Mouse (Mus musculus) hindbrain, embryonic 11.5 days (tissue): ENCODE data around the gene Gabpb1. TPM values are rescaled to one million over a fixed set of nuclear protein-coding genes. Genes with fewer than 3 reads are reported as not detected.

Experiments
- ATAC-seq: fragments of 200-750 bp; cut with Nextera tagmentation; 2 replicates; pipeline ENCODE4 v1.8.0; 2017; ENCODE audit warnings: mild to moderate bottlenecking, moderate TSS enrichment, moderate library complexity; ENCODE audit not compliant: low FRiP score
- DNase-seq: peaks from one replicate; pipeline ENCODE4 v3.0.0-alpha.2; 2015; ENCODE audit warnings: low spot score
- H3K27ac ChIP-seq: fragments of 300-500 bp; sonication (generic); 2 replicates; pipeline ENCODE4 v1.5.1; 2014; ENCODE audit warnings: mild to moderate bottlenecking, low read depth, low read length
- H3K27me3 ChIP-seq: fragments of 300-500 bp; sonication (generic); 2 replicates; pipeline ENCODE4 v1.6.1; 2014; ENCODE audit warnings: mild to moderate bottlenecking, low read length, moderate library complexity, mixed read lengths; ENCODE audit not compliant: control insufficient read depth, insufficient read depth
- H3K36me3 ChIP-seq: fragments of 300-500 bp; sonication (generic); 2 replicates; pipeline ENCODE4 v1.6.1; 2014; ENCODE audit warnings: mild to moderate bottlenecking, low read length, moderate library complexity, mixed read lengths; ENCODE audit not compliant: control insufficient read depth, insufficient read depth
- H3K4me1 ChIP-seq: fragments of 300-500 bp; sonication (generic); replicated peaks from 2 replicates; pipeline ENCODE4 v1.6.1; 2014; ENCODE audit warnings: low read length, mixed read lengths; ENCODE audit not compliant: control insufficient read depth, insufficient read depth
- H3K4me2 ChIP-seq: fragments of 300-500 bp; sonication (generic); replicated peaks from 2 replicates; pipeline ENCODE4 v1.6.1; 2014; ENCODE audit warnings: mild to moderate bottlenecking, low read depth, low read length
- H3K4me3 ChIP-seq: fragments of 300-500 bp; sonication (generic); 2 replicates; pipeline ENCODE4 v1.5.1; 2014; ENCODE audit warnings: low read depth, low read length
- H3K9ac ChIP-seq: fragments of 300-500 bp; sonication (generic); 2 replicates; pipeline ENCODE4 v1.6.1; 2014; ENCODE audit warnings: low read depth, low read length
- H3K9me3 ChIP-seq: fragments of 300-500 bp; sonication (generic); 2 replicates; pipeline ENCODE4 v1.6.1; 2016; ENCODE audit warnings: low read length; ENCODE audit not compliant: control insufficient read depth
- WGBS: fragments of 180-500 bp; shearing (Covaris S2); extraction: QIAGEN DNeasy Blood & Tissue Kit; methylation state at CpG from one replicate; pipeline ENCODE4 v1.1.7; 2014; 5-methylcytosine and 5-hydroxymethylcytosine counted together
- polyA plus RNA-seq: library from polyadenylated mRNA; unstranded; fragments of >200 nt; fragmentation: Nextera tagmentation; extraction: Ambion mirVana; gene quantifications from 2 replicates; pipeline ENCODE4 v1.2.1, GENCODE M21; 2014

Gabpb1 gene
- polyA plus RNA-seq, 1 experiment from 2014 or later = 79.4 TPM

GRCm38 (mm10) chr2:126652929-126653328, 23.2 kb downstream of the Gabpb1 start:
- H3K27me3 ChIP-seq = no peaks in the 10 kb centered on the region
- no peak overlapping the region for H3K27ac ChIP-seq
- H3K4me1 ChIP-seq = no peaks in the 10 kb centered on the region
- ATAC-seq (no peak), DNase-seq (no peak)
- H3K9me3 ChIP-seq = no peaks in the 10 kb centered on the region
- peaks cover 2% of the 10 kb centered on the region; the same call in 1 of the 2 replicates for H3K36me3 ChIP-seq
- no peak overlapping the region for H3K4me3 ChIP-seq
- no peak overlapping the region for H3K9ac ChIP-seq
- H3K4me2 ChIP-seq = no peak overlapping the region
- 84% methylated on average over 4 of the region's 4 CpGs for WGBS

GRCm38 (mm10) chr2:126647762-126648161, 28.4 kb downstream of the Gabpb1 start:
- no peak overlapping the region for H3K4me3 ChIP-seq
- peaks cover 5% of the 10 kb centered on the region; the same call in 1 of the 2 replicates for H3K36me3 ChIP-seq
- H3K27ac ChIP-seq = no peak overlapping the region
- 96% methylated on average over 3 of the region's 3 CpGs for WGBS
- no peaks in the 10 kb centered on the region for H3K27me3 ChIP-seq
- H3K4me2 ChIP-seq = no peak overlapping the region
- ATAC-seq = no peak
- H3K9ac ChIP-seq = no peak overlapping the region
- no peaks in the 10 kb centered on the region for H3K4me1 ChIP-seq
- H3K9me3 ChIP-seq = no peaks in the 10 kb centered on the region
- DNase-seq = no peak

GRCm38 (mm10) chr2:126646461-126646860, 29.7 kb downstream of the Gabpb1 start:
- ATAC-seq = no peak

GRCm38 (mm10) chr2:126644768-126645167, 31.4 kb downstream of the Gabpb1 start:
- H3K4me1 ChIP-seq = no peaks in the 10 kb centered on the region
- H3K27ac ChIP-seq = no peak overlapping the region
- H3K36me3 ChIP-seq = peaks cover 18% of the 10 kb centered on the region; the same call in 1 of the 2 replicates
- no peak overlapping the region for H3K9ac ChIP-seq
- no peak overlapping the region for H3K4me3 ChIP-seq
- H3K4me2 ChIP-seq = no peak overlapping the region
- DNase-seq (no peak), ATAC-seq (no peak)
- H3K9me3 ChIP-seq = no peaks in the 10 kb centered on the region
- H3K27me3 ChIP-seq = no peaks in the 10 kb centered on the region
- 97% methylated on average over 1 of the region's 1 CpGs for WGBS

More at GRCm38 (mm10) chr2:126646461-126646860, 29.7 kb downstream of the Gabpb1 start:
- Histone ChIP-seq H3K27ac (no peak overlapping the region), H3K4me2 (no peak overlapping the region), H3K4me3 (no peak overlapping the region), H3K4me1 (no peaks in the 10 kb centered on the region), H3K9me3 (no peaks in the 10 kb centered on the region), H3K9ac (no peak overlapping the region), H3K27me3 (no peaks in the 10 kb centered on the region), H3K36me3 (peaks cover 5% of the 10 kb centered on the region; the same call in 1 of the 2 replicates)
- DNase-seq = no peak
- WGBS = 94% methylated on average over 5 of the region's 5 CpGs

GRCm38 (mm10) chr2:126640298-126640697, 35.8 kb downstream of the Gabpb1 start:
- Histone ChIP-seq H3K4me1 (no peaks in the 10 kb centered on the region), H3K9me3 (no peaks in the 10 kb centered on the region), H3K4me2 (no peak overlapping the region), H3K4me3 (no peak overlapping the region), H3K9ac (no peak overlapping the region), H3K27me3 (no peaks in the 10 kb centered on the region), H3K27ac (no peak overlapping the region), H3K36me3 (peaks cover 16% of the 10 kb centered on the region; the same call in 1 of the 2 replicates)
- DNase-seq (no peak), ATAC-seq (no peak)
- 91% methylated on average over 2 of the region's 2 CpGs for WGBS

- Histone ChIP-seq H3K36me3 (peaks cover 11% of the 10 kb centered on the region; the same call in 1 of the 2 replicates), H3K4me1 (no peaks in the 10 kb centered on the region), H3K9ac (no peak overlapping the region), H3K9me3 (no peaks in the 10 kb centered on the region), H3K27ac (no peak overlapping the region), H3K27me3 (no peaks in the 10 kb centered on the region), H3K4me3 (no peak overlapping the region), H3K4me2 (no peak overlapping the region)
- DNase-seq (no peak), ATAC-seq (no peak)
- WGBS = 88% methylated on average over 12 of the region's 12 CpGs
These were observed 40.0 kb downstream of the Gabpb1 start for GRCm38 (mm10) chr2:126635939-126636823.

DNA sequence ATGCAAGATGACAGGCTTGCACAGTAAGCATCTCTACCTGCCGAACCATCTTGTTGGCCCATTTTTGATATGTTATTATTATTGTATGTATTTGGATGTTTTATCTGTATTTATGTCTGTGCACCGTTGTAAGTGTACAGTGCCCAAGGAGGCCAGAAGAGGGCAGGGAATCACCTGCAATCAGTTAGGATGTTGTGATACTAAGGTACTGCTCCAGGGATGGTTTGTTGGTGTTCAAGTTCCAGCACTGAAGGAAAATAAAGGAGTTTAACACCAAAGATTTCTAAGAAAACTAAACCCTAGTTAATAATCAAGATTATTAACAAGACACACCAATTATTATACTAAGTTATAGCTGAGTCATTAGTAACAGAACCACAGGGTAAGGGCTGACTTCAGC, 43.0 kb downstream of the Gabpb1 start:
- 91% methylated on average over 2 of the region's 2 CpGs for WGBS
- no peak overlapping the region for H3K9ac ChIP-seq
- no peak overlapping the region for H3K27ac ChIP-seq
- H3K9me3 ChIP-seq = no peaks in the 10 kb centered on the region
- H3K27me3 ChIP-seq = no peaks in the 10 kb centered on the region
- H3K4me1 ChIP-seq = no peaks in the 10 kb centered on the region; the same call in 1 of the 2 replicates
- no peak overlapping the region for H3K4me3 ChIP-seq
- H3K36me3 ChIP-seq = 0 out of 2 replicates have a peak, but pooled peaks cover 2% of the 10 kb centered on the region
- DNase-seq (no peak), ATAC-seq (no peak)
- no peak overlapping the region for H3K4me2 ChIP-seq

DNA sequence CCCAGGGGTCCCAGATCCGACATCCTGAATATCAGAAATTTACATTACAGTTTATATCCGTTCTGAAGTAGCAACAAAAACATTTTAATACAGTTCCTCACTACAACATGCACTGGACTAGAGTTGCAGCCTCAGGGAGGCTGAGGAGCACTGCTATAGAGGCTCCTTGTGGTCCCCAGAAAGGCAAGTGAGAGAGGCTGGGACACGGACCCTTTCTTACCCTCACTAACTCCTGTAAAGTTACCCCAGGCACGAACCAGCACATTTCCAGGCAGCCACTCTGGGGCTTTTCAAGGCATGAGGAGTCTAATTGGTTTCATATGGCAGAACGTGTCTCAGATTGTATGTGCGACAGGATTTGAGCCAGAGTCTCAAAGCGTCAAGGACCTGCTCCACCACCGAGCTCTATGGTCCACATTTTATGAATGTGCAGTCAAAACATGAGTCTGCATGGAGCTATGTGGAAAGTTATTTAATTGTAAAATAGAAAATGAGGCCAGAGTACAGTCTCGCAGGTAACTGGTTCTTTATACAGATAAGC, 47.6 kb downstream of the Gabpb1 start:
- 0 out of 2 replicates have a peak, but pooled peaks cover 2% of the 10 kb centered on the region for H3K36me3 ChIP-seq
- no peak overlapping the region for H3K9ac ChIP-seq
- H3K27ac ChIP-seq = no peak overlapping the region
- 81% methylated on average over 9 of the region's 9 CpGs for WGBS
- no peaks in the 10 kb centered on the region for H3K9me3 ChIP-seq
- no peak for ATAC-seq
- H3K4me2 ChIP-seq = no peak overlapping the region
- no peak overlapping the region for H3K4me3 ChIP-seq
- H3K4me1 ChIP-seq = no peaks in the 10 kb centered on the region; the same call in 1 of the 2 replicates
- no peak for DNase-seq
- no peaks in the 10 kb centered on the region for H3K27me3 ChIP-seq
